Mouse (Mus musculus) forelimb bud, embryonic 11.5 days (tissue): Measurements from ENCODE around the gene Cast.

ENCODE experiments used
- DNase-seq: peaks from one replicate; pipeline ENCODE4 v3.0.0-alpha.2; 2012; ENCODE audit warnings: low read depth, low spot score

The Cast gene

GRCm38 (mm10) chr13:74695497-74696193 lies 113.0 kb downstream of the Cast start:
- DNase-seq, result no peak
